19 mouse cellular contexts compared by ENCODE assay signal in the genomic region with DNA sequence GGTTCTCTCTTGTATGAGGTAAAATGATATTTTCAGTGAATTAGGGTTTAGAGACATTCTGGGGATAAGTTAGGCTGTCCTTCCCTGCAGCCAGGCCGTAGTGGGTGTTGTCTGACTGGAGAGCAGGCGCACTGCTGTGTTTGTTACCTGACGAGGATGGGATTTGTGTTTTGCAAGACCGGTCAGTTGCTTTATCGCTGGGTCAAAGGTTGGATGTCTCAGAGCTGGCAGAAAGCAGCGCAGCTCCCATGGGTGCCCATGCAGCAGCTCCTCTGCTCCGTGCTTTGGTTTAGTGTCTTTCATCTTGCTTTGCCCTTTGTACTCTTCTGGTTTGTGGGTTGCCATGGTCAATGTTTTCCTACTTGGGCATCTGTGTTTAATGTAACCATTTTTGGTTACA. TPM values are rescaled to one million over a fixed set of nuclear protein-coding genes. Genes with fewer than 3 reads are reported as not detected.
A peak's percentile ranks its signal among the peaks of the same experiment; 100 is the strongest.
DNase-seq lines count a peak whose midpoint lies in the region; ATAC-seq and TF ChIP-seq lines count a peak whose summit lies in the region.
"Had no signal": no experiment of that assay in that cellular context is flagged by ENCODE, and none has a peak within 500 bp of the region (broad histone marks: within the 10 kb centered on the region; RNA-seq: fewer than 3 reads in every experiment).

No protein-coding gene starts in this region.

- DNase-seq in adrenal gland, adult 2 months, result peak; percentile 41
- DNase-seq in adrenal gland, adult 18-20 months (ENCODE audit: low spot score in 2 of 2), result no peak
- no peak for DNase-seq in testis, postnatal 10 days (ENCODE audit: low spot score)
- DNase-seq in liver, embryonic 13.5 days, result no peak
- DNase-seq in thymus, postnatal 14 days, result no peak
- no peak for DNase-seq in spleen, postnatal 14 days (ENCODE audit: low spot score in 2 of 2)
- DNase-seq in lung, postnatal 0 days (ENCODE audit: low spot score), result no peak
- DNase-seq: gastrocnemius, postnatal 36 days; heart, postnatal 36 days; left cerebral cortex, postnatal 4 days had no signal

- TF ChIP-seq POLR2A in testis, adult 2 months (IDR thresholded peaks at IDR 0.05; ENCODE audit: control insufficient read depth, low read depth, low read length), result no peak

- no peak for ATAC-seq in liver, embryonic 13.5 days (ENCODE audit: low read depth)
- no peak for ATAC-seq in lung, postnatal 0 days

- no peak overlapping the region for H3K27ac ChIP-seq in testis, adult 2 months (ENCODE audit: control insufficient read depth, insufficient read depth, low read depth, low read length)
- peak overlapping the region; percentile 63; the same call in 1 of the 2 replicates for H3K27ac ChIP-seq in liver, embryonic 13.5 days
- no peak overlapping the region for H3K27ac ChIP-seq in lung, postnatal 0 days (ENCODE audit: low read length)
- H3K27ac ChIP-seq: embryonic facial prominence, embryonic 12.5 days had no signal

- 84% methylated on average over 7 of the region's 7 CpGs for WGBS in liver, embryonic 13.5 days (ENCODE audit: insufficient replicate concordance)
- WGBS in lung, postnatal 0 days, result 92% methylated on average over 7 of the region's 7 CpGs

- H3K9me3 ChIP-seq in liver, embryonic 13.5 days (replicated peaks), result no peaks in the 10 kb centered on the region
- H3K9me3 ChIP-seq in lung, postnatal 0 days (ENCODE audit: low read length), result no peaks in the 10 kb centered on the region
- H3K9me3 ChIP-seq: embryonic facial prominence, embryonic 12.5 days had no signal

- H3K4me2 ChIP-seq in liver, embryonic 13.5 days, result peak overlapping the region; percentile 25; the same call in 1 of the 2 replicates
- H3K4me2 ChIP-seq in lung, postnatal 0 days (replicated peaks; ENCODE audit: low read depth, low read length), result no peak overlapping the region
- H3K4me2 ChIP-seq: embryonic facial prominence, embryonic 12.5 days; heart, embryonic 11.5 days; lung, embryonic 14.5 days had no signal

- H3K4me3 ChIP-seq in testis, adult 2 months (ENCODE audit: control insufficient read depth, low read depth, low read length), result peak overlapping the region; percentile 5; the same call in 1 of the 2 replicates
- no peak overlapping the region for H3K4me3 ChIP-seq in liver, embryonic 13.5 days (replicated peaks)
- H3K4me3 ChIP-seq in lung, postnatal 0 days (ENCODE audit: low read depth, low read length), result no peak overlapping the region
- H3K4me3 ChIP-seq: embryonic facial prominence, embryonic 12.5 days had no signal

- no peak overlapping the region for H3K9ac ChIP-seq in liver, embryonic 13.5 days
- H3K9ac ChIP-seq in lung, postnatal 0 days (replicated peaks; ENCODE audit: low read depth), result no peak overlapping the region
- H3K9ac ChIP-seq: embryonic facial prominence, embryonic 12.5 days; lung, embryonic 14.5 days had no signal

- H3K36me3 ChIP-seq in testis, adult 2 months (ENCODE audit: control insufficient read depth, insufficient read depth, low read length), result no peaks in the 10 kb centered on the region
- H3K36me3 ChIP-seq in liver, embryonic 13.5 days, result peaks cover 55% of the 10 kb centered on the region
- H3K36me3 ChIP-seq in lung, postnatal 0 days (ENCODE audit: insufficient read depth, low read length), result 0 out of 2 replicates have a peak, but pooled peaks cover 4% of the 10 kb centered on the region

- TF ChIP-seq EP300 in lung, postnatal 0 days (IDR thresholded peaks at IDR 0.05), result no peak

- TF ChIP-seq CTCF in testis, adult 2 months (IDR thresholded peaks at IDR 0.05; ENCODE audit: control insufficient read depth, insufficient read depth, insufficient replicate concordance, low read depth, low read length), result no peak
- TF ChIP-seq CTCF in lung, postnatal 0 days (IDR thresholded peaks at IDR 0.05), result no peak

- no peaks in the 10 kb centered on the region for H3K4me1 ChIP-seq in testis, adult 2 months (ENCODE audit: control insufficient read depth, insufficient read depth, low read length)
- H3K4me1 ChIP-seq in liver, embryonic 13.5 days (replicated peaks), result peaks cover 15% of the 10 kb centered on the region
- no peaks in the 10 kb centered on the region; the same call in 1 of the 2 replicates for H3K4me1 ChIP-seq in lung, postnatal 0 days (ENCODE audit: insufficient read depth, low read depth, low read length)

- H3K27me3 ChIP-seq in testis, adult 2 months (ENCODE audit: control insufficient read depth, insufficient read depth, low read length), result no peaks in the 10 kb centered on the region
- H3K27me3 ChIP-seq in liver, embryonic 13.5 days, result no peaks in the 10 kb centered on the region
- no peaks in the 10 kb centered on the region for H3K27me3 ChIP-seq in lung, postnatal 0 days (replicated peaks; ENCODE audit: insufficient read depth, low read length)
- H3K27me3 ChIP-seq: embryonic facial prominence, embryonic 12.5 days had no signal

RNA-seq across cellular contexts. Expression of a gene that starts 4.6 kb away (rescaled TPM):
- 100 to 1,000 TPM; 130 to 134 TPM for total RNA-seq in adrenal gland, adult 2 months (2021)
- polyA plus RNA-seq in adrenal gland, adult 2 months (2012; rRNA removed), result 121 and 141 TPM in 2 replicates
- 100 to 1,000 TPM; 128 to 165 TPM for total RNA-seq in adrenal gland, adult 18-20 months (2021)
- 323 and 355 TPM in 2 replicates for polyA plus RNA-seq in testis, adult 2 months (2012; rRNA removed)
- polyA plus RNA-seq in liver, embryonic 13.5 days (2015; fragmentation: Nextera tagmentation; extraction: Ambion mirVana), result 32.3 and 43.3 TPM in 2 replicates
- polyA plus RNA-seq in lung, postnatal 0 days (2015; fragmentation: Nextera tagmentation; extraction: Ambion mirVana), result 57.2 and 58.7 TPM in 2 replicates

RNA-seq across cellular contexts. Expression of a gene that starts 4.8 kb away (rescaled TPM):
- 1 to 10 TPM in 1 of 2 experiments, under 1 TPM in 1; 0.84 to 1.3 TPM for total RNA-seq in adrenal gland, adult 2 months (2021)
- 0.11 and 0.20 TPM in 2 replicates for polyA plus RNA-seq in adrenal gland, adult 2 months (2012; rRNA removed)
- total RNA-seq in adrenal gland, adult 18-20 months (2021), result under 1 TPM; 0.80 to 0.96 TPM
- polyA plus RNA-seq in testis, adult 2 months (2012; rRNA removed), result 4.6 and 5.2 TPM in 2 replicates
- polyA plus RNA-seq in liver, embryonic 13.5 days (2015; fragmentation: Nextera tagmentation; extraction: Ambion mirVana), result 11.9 and 15.9 TPM in 2 replicates
- polyA plus RNA-seq in lung, postnatal 0 days (2015; fragmentation: Nextera tagmentation; extraction: Ambion mirVana), result 0.42 and 1.5 TPM in 2 replicates

RNA-seq across cellular contexts. Expression of a gene that starts 25.5 kb away (rescaled TPM):
- total RNA-seq in adrenal gland, adult 2 months (2021), result 10 to 100 TPM; 14.4 to 17.0 TPM
- 25.1 and 28.6 TPM in 2 replicates for polyA plus RNA-seq in adrenal gland, adult 2 months (2012; rRNA removed)
- 10 to 100 TPM; 13.9 to 26.8 TPM for total RNA-seq in adrenal gland, adult 18-20 months (2021)
- polyA plus RNA-seq in testis, adult 2 months (2012; rRNA removed), result 22.8 and 26.7 TPM in 2 replicates
- 5.5 and 5.7 TPM in 2 replicates for polyA plus RNA-seq in liver, embryonic 13.5 days (2015; fragmentation: Nextera tagmentation; extraction: Ambion mirVana)
- 7.6 TPM in 2 replicates for polyA plus RNA-seq in lung, postnatal 0 days (2015; fragmentation: Nextera tagmentation; extraction: Ambion mirVana)

RNA-seq across cellular contexts. Expression of a gene that starts 42.5 kb away (rescaled TPM):
- total RNA-seq in adrenal gland, adult 2 months (2021), result not detected
- polyA plus RNA-seq in adrenal gland, adult 2 months (2012; rRNA removed), result not detected in 2 replicates
- total RNA-seq in adrenal gland, adult 18-20 months (2021), result not detected
- 64.9 and 69.4 TPM in 2 replicates for polyA plus RNA-seq in testis, adult 2 months (2012; rRNA removed)
- polyA plus RNA-seq in liver, embryonic 13.5 days (2015; fragmentation: Nextera tagmentation; extraction: Ambion mirVana), result not detected in 2 replicates
- polyA plus RNA-seq in lung, postnatal 0 days (2015; fragmentation: Nextera tagmentation; extraction: Ambion mirVana), result not detected in 2 replicates
- total RNA-seq: gastrocnemius, postnatal 36 days; heart, postnatal 36 days; layer of hippocampus, postnatal 10 days; left cerebral cortex, postnatal 4 days; megakaryocyte progenitor cell, adult 5-6 weeks; midbrain, postnatal 0 days had no signal
- polyA plus RNA-seq: embryonic facial prominence, embryonic 12.5 days; heart, embryonic 11.5 days; lung, embryonic 14.5 days; midbrain, postnatal 0 days; neural tube, embryonic 11.5 days; thymus, postnatal 0 days had no signal
